Mouse (Mus musculus) central nervous system, embryonic 18 days (tissue): Measurements from ENCODE around the gene Prdx1. TPM values are rescaled to one million over a fixed set of nuclear protein-coding genes. Genes with fewer than 3 reads are reported as not detected.

Source experiments
- polyA plus RNA-seq: library from polyadenylated mRNA; depleted of rRNA; stranded (reverse); fragments of >200 nt; gene quantifications from 2 replicates; pipeline ENCODE4 v1.2.3, GENCODE M21; 2012; rRNA removed

Prdx1 gene
- polyA plus RNA-seq, result 188 and 214 TPM in 2 replicates

DNA sequence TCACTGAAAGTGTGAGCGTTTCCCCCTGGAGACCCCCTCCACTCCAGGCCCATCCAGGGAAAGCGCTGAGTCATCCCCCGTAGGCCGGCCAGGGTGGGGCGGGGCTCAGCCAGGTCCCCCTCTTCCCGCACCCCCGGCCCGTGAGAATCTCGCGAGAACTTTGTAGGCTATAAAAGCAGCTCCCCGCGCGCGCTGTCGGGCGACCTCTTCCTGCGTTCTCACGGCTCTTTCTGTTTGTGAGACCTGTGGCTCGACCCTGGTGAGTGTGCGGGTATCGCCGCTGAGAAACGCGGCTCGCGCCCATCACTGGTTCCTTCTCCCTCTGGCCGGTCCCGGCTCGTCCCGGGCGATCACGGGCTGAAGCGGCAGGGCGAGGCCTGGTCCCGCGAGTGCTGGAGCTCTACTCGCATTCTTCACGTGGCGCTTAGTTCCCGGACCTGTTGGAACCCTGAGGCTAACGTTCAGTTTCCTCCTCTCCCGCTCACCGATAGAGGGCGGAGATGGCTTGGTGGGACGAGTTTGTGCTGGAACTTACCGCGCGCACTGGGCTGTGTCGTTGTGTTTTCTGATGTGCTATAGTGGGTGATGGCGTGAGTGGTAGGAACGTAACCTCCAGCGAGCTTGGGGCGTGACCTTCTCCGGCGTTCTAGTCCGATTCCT, at the start of gene Prdx1:
Gene Prdx1 (plus strand): TSS at position 143 of the 660 bp plus-strand sequence.

DNA sequence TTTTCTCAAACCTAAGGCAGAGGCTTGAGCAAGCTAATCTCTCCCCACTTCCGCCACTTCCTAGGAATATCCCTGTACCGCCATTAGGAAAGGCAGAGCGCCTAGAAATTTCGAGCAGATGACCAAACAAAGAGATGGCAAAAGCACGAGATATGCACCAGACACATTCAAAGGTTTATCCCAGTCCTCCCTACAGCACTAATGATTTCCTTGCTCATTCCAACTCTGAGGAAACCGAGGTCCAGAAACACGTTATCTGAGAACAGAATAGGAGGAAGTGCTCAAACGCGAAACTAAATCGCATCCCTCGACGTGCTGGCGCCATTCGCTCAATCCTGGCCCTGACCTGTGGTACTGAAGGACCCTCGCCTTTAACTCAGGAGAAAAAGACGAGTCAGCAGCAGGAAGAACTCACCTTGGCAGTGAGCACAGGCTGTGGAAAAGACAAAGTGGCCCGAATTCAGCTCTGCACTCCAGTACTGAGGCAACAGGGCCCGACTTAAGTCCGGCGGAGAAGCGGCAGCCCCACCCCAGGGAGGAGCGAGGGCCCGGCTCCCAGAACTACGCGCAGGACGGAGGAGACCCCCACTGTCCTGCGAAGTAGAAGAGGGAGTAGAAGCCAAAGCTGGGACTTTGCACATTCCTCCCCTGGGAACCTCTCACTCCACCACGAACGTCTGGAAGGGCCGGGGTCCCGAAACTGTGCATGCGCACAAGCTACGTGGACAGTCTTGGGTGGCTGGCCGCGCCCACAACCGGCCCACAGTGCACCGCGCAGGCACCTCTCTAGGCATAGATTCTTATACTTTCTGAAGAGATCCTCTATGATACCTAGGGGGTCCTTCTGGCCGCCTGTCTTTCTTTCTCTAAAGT, 34.2 kb upstream of the Prdx1 start, which contains the start of gene Akr1a1:
Gene Akr1a1 (minus strand): TSS at position 757 of the 873 bp plus-strand sequence.

GRCm38 (mm10) chr4:116708201-116708764, 22.9 kb downstream of the Prdx1 start, which contains the start of the genes Mmachc and Ccdc163:
Gene Mmachc (minus strand): TSS chr4:116708406.
Gene Ccdc163 (plus strand): TSS chr4:116708509.

GRCm38 (mm10) chr4:116720343-116721097, 35.2 kb downstream of the Prdx1 start, which contains the start of gene Tesk2:
Gene Tesk2 (plus strand): TSS chr4:116720948.

Other genes starting within 250 kb of the Prdx1 start
- gene Mast2, start 221.4 kb upstream of the Prdx1 start, polyA plus RNA-seq, result 134 and 146 TPM in 2 replicates
- 7.5 and 7.7 TPM in 2 replicates for gene Ipp, start 178.0 kb upstream of the Prdx1 start, polyA plus RNA-seq
- gene Tmem69, start 129.6 kb upstream of the Prdx1 start, polyA plus RNA-seq, result 9.9 and 10.9 TPM in 2 replicates
- gene Gpbp1l1, start 127.9 kb upstream of the Prdx1 start, polyA plus RNA-seq, result 25.9 and 29.3 TPM in 2 replicates
- gene Ccdc17, start 88.9 kb upstream of the Prdx1 start, polyA plus RNA-seq, result 3.5 and 3.7 TPM in 2 replicates
- gene Nasp, start 57.6 kb upstream of the Prdx1 start, polyA plus RNA-seq, result 105 and 116 TPM in 2 replicates
- gene Akr1a1, start 33.9 kb upstream of the Prdx1 start, polyA plus RNA-seq, result 665 and 713 TPM in 2 replicates
- gene Mmachc, start 22.9 kb downstream of the Prdx1 start, polyA plus RNA-seq, result 18.5 and 18.6 TPM in 2 replicates
- 17.7 and 21.4 TPM in 2 replicates for gene Ccdc163, start 23.0 kb downstream of the Prdx1 start, polyA plus RNA-seq
- 1.8 and 2.2 TPM in 2 replicates for gene Tesk2, start 35.4 kb downstream of the Prdx1 start, polyA plus RNA-seq
- gene Toe1, start 122.1 kb downstream of the Prdx1 start, polyA plus RNA-seq, result 35.6 and 39.3 TPM in 2 replicates
- 12.8 and 13.0 TPM in 2 replicates for gene Mutyh, start 122.2 kb downstream of the Prdx1 start, polyA plus RNA-seq
- 0.38 and 0.84 TPM in 2 replicates for gene Hpdl, start 136.2 kb downstream of the Prdx1 start, polyA plus RNA-seq
- gene Zswim5, start 191.8 kb downstream of the Prdx1 start, polyA plus RNA-seq, result 13.5 and 15.7 TPM in 2 replicates